8 mouse cellular contexts compared by ENCODE assay signal in the genomic region with DNA sequence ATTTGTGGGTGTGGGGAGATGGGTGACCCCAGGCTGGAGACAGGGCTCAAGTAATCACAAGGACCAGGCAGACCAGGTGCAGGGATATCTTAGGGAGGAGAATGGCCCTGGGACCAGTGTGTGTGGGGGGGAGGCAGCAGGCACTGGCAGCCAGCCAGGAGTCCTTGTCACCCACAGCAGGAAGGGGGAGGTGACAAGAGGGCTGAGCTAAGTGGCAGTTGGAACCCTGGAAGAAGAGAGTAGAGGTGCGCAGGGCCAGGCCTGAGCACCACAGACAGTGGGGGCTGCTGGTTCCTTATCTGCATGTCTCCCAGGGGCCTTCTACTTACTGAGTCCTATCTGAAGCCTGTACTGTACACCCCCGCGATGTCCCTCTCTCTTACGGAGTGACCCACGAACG. TPM values are rescaled to one million over a fixed set of nuclear protein-coding genes. Genes with fewer than 3 reads are reported as not detected.
DNase-seq lines count a peak whose midpoint lies in the region; ATAC-seq lines count a peak whose summit lies in the region.

No protein-coding gene starts in this region.

- 0 out of 2 replicates have a peak overlapping the region, but pooled peaks have one; percentile 2 for H3K9ac ChIP-seq in kidney, embryonic 14.5 days (ENCODE audit: low read depth, low read length)

- ATAC-seq in kidney, embryonic 14.5 days (ENCODE audit: low FRiP score, low TSS enrichment), result no peak

- H3K36me3 ChIP-seq in kidney, embryonic 14.5 days (ENCODE audit: control insufficient read depth, insufficient read depth, low read length), result 0 out of 2 replicates have a peak, but pooled peaks cover 2% of the 10 kb centered on the region

- no peaks in the 10 kb centered on the region for H3K27me3 ChIP-seq in kidney, embryonic 14.5 days (ENCODE audit: control insufficient read depth, insufficient read depth, low read length)

- peaks cover 36% of the 10 kb centered on the region for H3K4me1 ChIP-seq in kidney, embryonic 14.5 days (ENCODE audit: control insufficient read depth, insufficient read depth, low read length)

- H3K9me3 ChIP-seq in kidney, embryonic 14.5 days (ENCODE audit: control insufficient read depth, low read length), result no peaks in the 10 kb centered on the region

- H3K4me3 ChIP-seq in kidney, embryonic 14.5 days (ENCODE audit: low read length), result no peak overlapping the region

- WGBS in kidney, embryonic 14.5 days, result 76% methylated on average over 6 of the region's 6 CpGs

- no peak for DNase-seq in kidney, adult 11 months
- DNase-seq in c-Kit-positive CD71-positive TER-119-positive erythroid progenitor cells, embryonic 14.5 days (ENCODE audit: low spot score), result peak; percentile 66
- DNase-seq in induced T-regulatory cell, adult 2 months (ENCODE audit: low read depth), result peak; percentile 57
- peak; percentile 68 for DNase-seq in lung, postnatal 36 days
- peak; percentile 87 for DNase-seq in thymus, postnatal 4 days
- no peak for DNase-seq in frontal cortex, adult 2 months (ENCODE audit: extremely low spot score in 1 of 2, low spot score in 1 of 2)
- no peak for DNase-seq in urinary bladder, adult 2 months (ENCODE audit: low spot score)

- H3K4me2 ChIP-seq in kidney, embryonic 14.5 days (replicated peaks; ENCODE audit: low read depth, low read length), result no peak overlapping the region

- H3K27ac ChIP-seq in kidney, embryonic 14.5 days (ENCODE audit: low read depth, low read length), result peak overlapping the region; percentile 37; the same call in 1 of the 2 replicates

RNA-seq across cellular contexts. Expression of a gene that starts 7.0 kb away (rescaled TPM):
- 10.7 and 14.8 TPM in 2 replicates for polyA plus RNA-seq in kidney, embryonic 14.5 days (2014; fragmentation: Nextera tagmentation; extraction: Ambion mirVana)
- 13.7 and 15.2 TPM in 2 replicates for polyA plus RNA-seq in frontal cortex, adult 2 months (2012; rRNA removed)
- polyA plus RNA-seq in urinary bladder, adult 2 months (2012; rRNA removed), result 10.5 and 12.7 TPM in 2 replicates

RNA-seq across cellular contexts. Expression of a gene that starts 7.1 kb away (rescaled TPM):
- polyA plus RNA-seq in kidney, embryonic 14.5 days (2014; fragmentation: Nextera tagmentation; extraction: Ambion mirVana), result 0.84 and 2.2 TPM in 2 replicates
- 0.84 and 1.1 TPM in 2 replicates for polyA plus RNA-seq in frontal cortex, adult 2 months (2012; rRNA removed)
- polyA plus RNA-seq in urinary bladder, adult 2 months (2012; rRNA removed), result 0.10 TPM in 1 of 2 replicates, not detected in the other

RNA-seq across cellular contexts. Expression of a gene that starts 9.7 kb away (rescaled TPM):
- polyA plus RNA-seq in kidney, embryonic 14.5 days (2014; fragmentation: Nextera tagmentation; extraction: Ambion mirVana), result 1.3 and 2.3 TPM in 2 replicates
- 9.7 and 14.2 TPM in 2 replicates for polyA plus RNA-seq in frontal cortex, adult 2 months (2012; rRNA removed)
- 7.0 and 9.0 TPM in 2 replicates for polyA plus RNA-seq in urinary bladder, adult 2 months (2012; rRNA removed)

RNA-seq across cellular contexts. Expression of a gene that starts 19.0 kb away (rescaled TPM):
- 35.5 and 54.1 TPM in 2 replicates for polyA plus RNA-seq in kidney, embryonic 14.5 days (2014; fragmentation: Nextera tagmentation; extraction: Ambion mirVana)
- 3.0 and 3.2 TPM in 2 replicates for polyA plus RNA-seq in frontal cortex, adult 2 months (2012; rRNA removed)
- 29.2 and 29.5 TPM in 2 replicates for polyA plus RNA-seq in urinary bladder, adult 2 months (2012; rRNA removed)

RNA-seq across cellular contexts. Expression of a gene that starts 35.1 kb away (rescaled TPM):
- polyA plus RNA-seq in kidney, embryonic 14.5 days (2014; fragmentation: Nextera tagmentation; extraction: Ambion mirVana), result 34.9 and 42.0 TPM in 2 replicates
- 52.3 and 59.1 TPM in 2 replicates for polyA plus RNA-seq in frontal cortex, adult 2 months (2012; rRNA removed)
- polyA plus RNA-seq in urinary bladder, adult 2 months (2012; rRNA removed), result 34.8 and 45.8 TPM in 2 replicates

Comparison
In these comparisons a context has a peak if more than half of its experiments do, and no peak if none do; other contexts are left out.
1. DNase-seq: peak in c-Kit-positive CD71-positive TER-119-positive erythroid progenitor cells, embryonic 14.5 days (single experiment), induced T-regulatory cell, adult 2 months (single experiment), lung, postnatal 36 days (single experiment) and thymus, postnatal 4 days (single experiment); none in kidney, adult 11 months (single experiment), frontal cortex, adult 2 months (0 of 2) and urinary bladder, adult 2 months (single experiment).